Mouse (Mus musculus): ENCODE data around the gene Scn3b. TPM values are rescaled to one million over a fixed set of nuclear protein-coding genes. Genes with fewer than 3 reads are reported as not detected.

Scn3b gene
- 154 and 159 TPM in 2 replicates for total RNA-seq (2014; rRNA removed)
- 94.5 and 109 TPM in 2 replicates for polyA plus RNA-seq (2015; fragmentation: Nextera tagmentation; extraction: Ambion mirVana)

- TF ChIP-seq CTCF (IDR thresholded peaks at IDR 0.05; ENCODE audit: low read depth): no peak
- peak within 1 kb of the TSS; percentile 81 for H3K27ac ChIP-seq
- ATAC-seq: peak; percentile 97
- peak; percentile 95 for DNase-seq (ENCODE audit: low spot score)
- H3K9me3 ChIP-seq (ENCODE audit: low read length): no peaks in the 10 kb centered on the region
- peaks cover 17% of the 10 kb centered on the region; the same call in 1 of the 2 replicates for H3K4me1 ChIP-seq (ENCODE audit: insufficient read depth, low read length)
- H3K4me2 ChIP-seq (ENCODE audit: low read depth, low read length): peak within 1 kb of the TSS; percentile 62
- no peaks in the 10 kb centered on the region for H3K27me3 ChIP-seq (ENCODE audit: insufficient read depth, low read length)
- H3K36me3 ChIP-seq (ENCODE audit: insufficient read depth, low read length): no peaks in the 10 kb centered on the region
- H3K4me3 ChIP-seq (ENCODE audit: low read length): peak within 1 kb of the TSS; percentile 56
- peak within 1 kb of the TSS; percentile 61 for H3K9ac ChIP-seq (replicated peaks; ENCODE audit: low read length)
- under 1% methylated on average over 42 of the region's 42 CpGs for WGBS
These were observed at the start of gene Scn3b for GRCm38 (mm10) chr9:40269103-40269861. Gene Scn3b, plus strand, starts transcription at chr9:40269217.

GRCm38 (mm10) chr9:40224289-40224688 lies 44.7 kb upstream of the Scn3b start:
- WGBS: 75% methylated on average over 4 of the region's 4 CpGs
- Histone ChIP-seq H3K27ac (no peak overlapping the region), H3K36me3 (ENCODE audit: insufficient read depth, low read length) (no peaks in the 10 kb centered on the region), H3K4me1 (ENCODE audit: insufficient read depth, low read length) (no peaks in the 10 kb centered on the region), H3K9ac (replicated peaks; ENCODE audit: low read length) (no peak overlapping the region), H3K27me3 (ENCODE audit: insufficient read depth, low read length) (no peaks in the 10 kb centered on the region), H3K4me2 (ENCODE audit: low read depth, low read length) (no peak overlapping the region), H3K9me3 (ENCODE audit: low read length) (no peaks in the 10 kb centered on the region), H3K4me3 (ENCODE audit: low read length) (no peak overlapping the region)
- no peak for ATAC-seq
- TF ChIP-seq CTCF (IDR thresholded peaks at IDR 0.05; ENCODE audit: low read depth): peak; percentile 60
- DNase-seq (ENCODE audit: low spot score): peak; percentile 20

- H3K27ac ChIP-seq: no peak overlapping the region
- TF ChIP-seq CTCF (IDR thresholded peaks at IDR 0.05; ENCODE audit: low read depth): peak; percentile 90
- no peaks in the 10 kb centered on the region for H3K9me3 ChIP-seq (ENCODE audit: low read length)
- no peak overlapping the region for H3K9ac ChIP-seq (replicated peaks; ENCODE audit: low read length)
- ATAC-seq (peak; percentile 83), DNase-seq (ENCODE audit: low spot score) (peak; percentile 91)
- 65% methylated on average over 10 of the region's 10 CpGs for WGBS
- H3K4me1 ChIP-seq (ENCODE audit: insufficient read depth, low read length): no peaks in the 10 kb centered on the region
- no peak overlapping the region for H3K4me2 ChIP-seq (ENCODE audit: low read depth, low read length)
- H3K36me3 ChIP-seq (ENCODE audit: insufficient read depth, low read length): no peaks in the 10 kb centered on the region
- H3K27me3 ChIP-seq (ENCODE audit: insufficient read depth, low read length): no peaks in the 10 kb centered on the region
- no peak overlapping the region for H3K4me3 ChIP-seq (ENCODE audit: low read length)
These were observed 40.9 kb upstream of the Scn3b start for GRCm38 (mm10) chr9:40227874-40228789.

GRCm38 (mm10) chr9:40228804-40229331 lies 40.1 kb upstream of the Scn3b start:
- ATAC-seq: no peak
- Histone ChIP-seq H3K4me1 (ENCODE audit: insufficient read depth, low read length) (no peaks in the 10 kb centered on the region), H3K4me3 (ENCODE audit: low read length) (no peak overlapping the region), H3K9ac (replicated peaks; ENCODE audit: low read length) (no peak overlapping the region), H3K9me3 (ENCODE audit: low read length) (no peaks in the 10 kb centered on the region), H3K27me3 (ENCODE audit: insufficient read depth, low read length) (no peaks in the 10 kb centered on the region), H3K36me3 (ENCODE audit: insufficient read depth, low read length) (no peaks in the 10 kb centered on the region), H3K4me2 (ENCODE audit: low read depth, low read length) (no peak overlapping the region), H3K27ac (no peak overlapping the region)
- TF ChIP-seq CTCF (IDR thresholded peaks at IDR 0.05; ENCODE audit: low read depth): no peak
- WGBS: 34% methylated on average over 6 of the region's 6 CpGs
- DNase-seq (ENCODE audit: low spot score): no peak

GRCm38 (mm10) chr9:40229479-40229878 lies 39.5 kb upstream of the Scn3b start:
- Histone ChIP-seq H3K9ac (replicated peaks; ENCODE audit: low read length) (no peak overlapping the region), H3K27me3 (ENCODE audit: insufficient read depth, low read length) (no peaks in the 10 kb centered on the region), H3K9me3 (ENCODE audit: low read length) (no peaks in the 10 kb centered on the region), H3K27ac (no peak overlapping the region), H3K36me3 (ENCODE audit: insufficient read depth, low read length) (no peaks in the 10 kb centered on the region), H3K4me2 (ENCODE audit: low read depth, low read length) (no peak overlapping the region), H3K4me1 (ENCODE audit: insufficient read depth, low read length) (no peaks in the 10 kb centered on the region), H3K4me3 (ENCODE audit: low read length) (no peak overlapping the region)
- WGBS: 46% methylated on average over 5 of the region's 5 CpGs
- ATAC-seq: no peak
- no peak for DNase-seq (ENCODE audit: low spot score)
- no peak for TF ChIP-seq CTCF (IDR thresholded peaks at IDR 0.05; ENCODE audit: low read depth)

GRCm38 (mm10) chr9:40231019-40231418 lies 38.0 kb upstream of the Scn3b start:
- H3K4me1 ChIP-seq (ENCODE audit: insufficient read depth, low read length): no peaks in the 10 kb centered on the region
- H3K4me2 ChIP-seq (ENCODE audit: low read depth, low read length): no peak overlapping the region
- 72% methylated on average over 3 of the region's 3 CpGs for WGBS
- no peak for DNase-seq (ENCODE audit: low spot score)
- no peak overlapping the region for H3K27ac ChIP-seq
- H3K9ac ChIP-seq (replicated peaks; ENCODE audit: low read length): no peak overlapping the region
- no peaks in the 10 kb centered on the region for H3K9me3 ChIP-seq (ENCODE audit: low read length)
- H3K36me3 ChIP-seq (ENCODE audit: insufficient read depth, low read length): no peaks in the 10 kb centered on the region
- no peak for ATAC-seq
- no peak overlapping the region for H3K4me3 ChIP-seq (ENCODE audit: low read length)
- no peaks in the 10 kb centered on the region for H3K27me3 ChIP-seq (ENCODE audit: insufficient read depth, low read length)
- TF ChIP-seq CTCF (IDR thresholded peaks at IDR 0.05; ENCODE audit: low read depth): no peak

All from hindbrain, postnatal 0 days (tissue).